Mouse (Mus musculus) forelimb bud, embryonic 11.5 days (tissue): ENCODE measurements at regions not wholly inside any gene's neighbourhood (a gene's known extent, or its start where the extent isn't known, plus 50 kb on each side); places are given as distances from the start of the nearest gene placed in this dataset.
"Not testable (repeated sequence)": the region's sequence is repeated elsewhere in the genome, so short reads cannot be mapped to it uniquely, and the experiment has no call there.

ENCODE experiments used
- DNase-seq: peaks from one replicate; pipeline ENCODE4 v3.0.0-alpha.2; 2012; ENCODE audit warnings: low read depth, low spot score

DNA sequence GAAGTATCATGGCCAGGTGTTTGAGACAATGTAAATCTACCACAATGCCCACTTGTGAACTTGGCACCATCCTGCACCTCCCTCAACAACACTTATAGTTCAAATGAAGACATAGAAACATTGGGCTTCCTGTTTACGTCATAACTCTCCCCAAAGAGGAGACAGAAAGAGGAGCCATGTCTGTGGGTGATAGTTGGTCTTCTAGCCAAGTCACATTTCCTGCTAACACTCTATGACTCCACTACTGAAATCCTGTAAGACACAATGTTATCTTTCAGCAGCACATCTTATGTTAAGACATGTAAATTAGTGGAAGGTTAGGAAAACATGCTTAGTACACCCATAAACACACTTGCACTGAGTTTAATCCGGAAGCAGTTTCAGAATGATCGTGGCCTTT is 451.4 kb downstream of the Dad1 start:
- no peak for DNase-seq

DNA sequence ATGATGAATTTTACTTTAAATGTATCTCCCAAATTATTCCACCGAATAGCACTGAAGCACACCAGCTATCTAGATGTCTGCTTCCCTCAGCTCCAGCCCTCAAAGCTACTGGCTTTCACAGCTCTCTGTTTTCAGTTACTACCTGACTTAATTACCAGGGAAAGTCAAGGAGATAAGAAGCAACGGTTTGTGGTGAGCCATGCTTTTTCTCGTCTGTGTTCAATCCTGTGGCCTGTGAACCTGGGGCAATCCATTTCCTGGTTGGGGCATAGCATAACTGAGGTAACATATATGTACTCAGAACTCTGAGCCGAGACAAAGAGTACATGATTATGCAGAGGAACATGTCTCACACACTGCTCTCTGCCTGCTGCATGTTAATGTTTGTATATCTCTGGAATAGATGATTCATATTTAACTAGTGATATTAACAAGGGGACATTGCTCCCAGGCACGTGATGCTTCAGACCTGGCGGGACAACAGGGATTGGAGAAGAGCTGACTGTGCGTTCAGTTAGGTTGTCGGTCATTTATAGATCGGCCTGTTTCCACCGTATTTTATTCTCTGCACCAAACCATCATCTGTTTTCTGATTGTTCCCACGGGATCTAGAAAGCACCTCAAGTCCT is 453.3 kb downstream of the Dad1 start:
- DNase-seq: no peak

DNA sequence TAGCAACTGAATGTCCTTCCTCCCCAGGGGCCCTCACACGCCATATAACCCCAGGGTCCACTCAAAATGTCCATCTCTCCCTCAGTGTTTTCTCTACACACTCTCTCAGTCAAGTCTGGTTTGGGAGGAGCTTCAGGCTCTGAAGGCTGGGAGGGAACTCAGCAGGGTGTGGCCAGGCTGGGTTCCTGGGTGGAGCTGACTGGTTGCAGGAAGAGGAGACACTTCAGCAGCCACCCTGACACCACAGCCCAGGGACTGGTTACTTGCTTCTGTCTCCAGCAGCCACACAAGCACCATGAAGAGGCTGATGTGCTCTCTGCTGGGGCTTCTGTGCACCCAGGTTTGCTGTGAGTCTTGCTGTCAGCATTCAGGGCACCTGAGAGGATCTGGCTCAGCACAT is 458.7 kb downstream of the Dad1 start:
- DNase-seq: not testable (repeated sequence)

GRCm38 (mm10) chr14:53794527-53794926 is 459.4 kb downstream of the Dad1 start:
- no peak for DNase-seq

GRCm38 (mm10) chr14:53792432-53792831 is 461.5 kb downstream of the Dad1 start:
- not testable (repeated sequence) for DNase-seq

DNA sequence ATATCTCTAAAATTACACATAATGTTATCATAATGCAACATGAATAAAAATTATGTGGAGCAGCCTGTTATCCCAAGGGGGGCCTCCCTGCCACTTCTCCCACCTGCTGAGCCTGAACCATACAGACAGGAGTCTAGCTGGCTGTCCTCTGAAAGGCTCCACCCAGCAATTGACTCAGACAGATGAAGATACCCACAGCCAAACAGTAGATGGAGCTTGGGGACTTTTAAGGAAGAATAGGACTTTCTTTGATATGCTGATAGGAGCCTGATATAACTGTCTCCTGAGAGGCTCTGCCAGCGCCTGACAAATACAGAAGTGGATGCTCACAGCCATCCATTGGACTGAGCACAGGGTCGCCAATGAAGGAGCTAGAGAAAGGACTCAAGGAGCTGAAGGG is 468.4 kb downstream of the Dad1 start:
- not testable (repeated sequence) for DNase-seq

DNA sequence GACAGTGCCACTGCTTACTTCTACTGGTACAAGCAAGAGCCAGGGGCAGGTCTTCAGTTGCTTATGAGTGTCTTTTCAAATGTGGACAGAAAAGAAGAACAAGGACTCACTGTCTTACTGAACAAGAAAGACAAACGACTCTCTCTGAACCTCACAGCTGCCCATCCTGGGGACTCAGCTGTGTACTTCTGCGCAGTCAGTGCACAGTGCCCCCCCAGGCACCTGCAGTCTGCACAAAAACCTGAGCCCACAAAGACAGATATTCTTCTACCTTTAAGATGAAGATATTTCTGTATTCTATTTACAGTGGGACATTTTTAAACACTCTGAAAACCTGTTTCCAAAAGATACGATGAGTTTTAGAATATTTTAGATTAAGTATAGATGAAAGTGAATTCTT is 476.5 kb downstream of the Dad1 start:
- no peak for DNase-seq

GRCm38 (mm10) chr14:53776717-53777116 is 477.2 kb downstream of the Dad1 start:
- not testable (repeated sequence) for DNase-seq

DNA sequence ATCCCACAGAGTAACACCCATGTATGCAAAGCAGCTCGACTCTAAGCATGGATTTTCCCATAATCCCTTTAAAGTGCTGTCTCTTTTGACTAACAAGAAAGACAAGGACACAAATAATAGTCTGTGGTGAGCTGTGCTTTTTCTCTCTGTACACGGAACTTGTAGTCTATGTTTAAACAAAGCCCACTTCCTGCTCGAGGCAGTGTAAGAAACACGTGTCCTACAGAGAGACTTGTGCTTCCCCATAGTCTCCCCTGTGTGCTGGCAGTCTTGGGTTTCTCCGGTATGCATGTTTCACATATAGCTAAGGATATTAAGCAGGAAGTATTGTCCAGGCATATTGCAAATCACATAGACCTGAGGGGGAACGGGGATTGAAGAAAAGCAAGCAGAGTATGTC is 487.4 kb downstream of the Dad1 start:
- DNase-seq: not testable (repeated sequence)

DNA sequence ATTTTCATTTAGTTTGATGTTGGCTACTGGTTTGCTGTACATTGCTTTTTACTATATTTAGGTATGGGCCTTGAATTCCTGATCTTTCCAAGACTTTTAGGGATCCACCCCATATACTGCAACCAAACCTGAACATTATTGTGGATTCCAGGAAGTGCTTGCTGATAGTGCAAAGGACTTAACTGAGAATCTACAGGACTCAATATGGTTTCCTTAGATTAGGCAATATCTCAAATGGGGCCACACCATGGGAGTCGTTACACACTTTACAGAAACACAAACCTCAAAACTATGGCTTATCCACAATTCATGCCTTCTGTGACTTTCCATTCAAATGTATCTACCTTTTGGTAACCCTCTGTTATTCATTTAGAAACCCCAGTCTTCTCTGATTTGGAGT is 488.0 kb downstream of the Dad1 start:
- DNase-seq: not testable (repeated sequence)

DNA sequence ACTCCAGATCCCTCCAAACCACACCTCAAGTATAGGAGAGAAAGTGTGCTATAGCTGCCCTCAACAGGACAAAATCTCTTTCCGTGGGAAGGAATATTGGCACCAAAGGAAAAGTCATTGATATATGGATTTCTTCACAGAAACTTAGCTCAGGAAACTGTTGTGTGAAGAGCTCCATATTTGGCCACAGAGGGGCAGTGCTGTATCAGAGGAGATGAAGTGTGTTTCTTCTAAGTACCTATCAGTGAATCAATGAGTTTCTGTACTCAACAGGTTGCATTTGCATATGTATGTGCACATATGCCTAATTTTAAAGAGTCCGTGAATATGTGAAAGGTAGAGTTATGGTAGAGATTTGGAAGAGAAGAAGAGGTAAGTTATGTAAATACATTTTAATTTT is 493.3 kb downstream of the Dad1 start:
- DNase-seq: not testable (repeated sequence)

GRCm38 (mm10) chr14:53757782-53758181 is 496.1 kb downstream of the Dad1 start:
- DNase-seq: not testable (repeated sequence)

GRCm38 (mm10) chr14:53757095-53757494 is 496.8 kb downstream of the Dad1 start:
- not testable (repeated sequence) for DNase-seq

- no peak for DNase-seq
These were observed 503.0 kb downstream of the Dad1 start for GRCm38 (mm10) chr14:53750703-53751441.

- DNase-seq: not testable (repeated sequence)
These were observed 510.4 kb downstream of the Dad1 start for GRCm38 (mm10) chr14:53743552-53743951.

DNA sequence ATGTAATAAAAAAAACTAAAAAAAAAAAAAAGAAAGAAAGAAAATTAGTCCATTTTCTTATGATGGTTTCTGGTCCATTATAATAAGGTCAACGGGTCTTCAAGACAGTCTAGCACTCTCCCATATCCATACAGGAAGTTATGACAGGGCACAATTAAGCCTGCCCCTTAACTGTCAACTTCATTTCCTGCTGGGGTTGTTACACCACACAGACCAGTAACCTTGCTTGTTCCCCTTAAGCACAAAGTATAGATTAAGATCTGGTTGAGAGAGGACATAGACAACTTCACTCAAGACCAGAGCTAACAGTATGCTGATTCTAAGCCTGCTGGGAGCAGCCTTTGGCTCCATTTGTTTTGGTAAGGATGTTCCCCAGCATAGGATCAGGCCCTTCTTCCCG is 511.0 kb downstream of the Dad1 start:
- not testable (repeated sequence) for DNase-seq

- DNase-seq: not testable (repeated sequence)
These were observed 512.7 kb downstream of the Dad1 start for GRCm38 (mm10) chr14:53741246-53741645.

DNA sequence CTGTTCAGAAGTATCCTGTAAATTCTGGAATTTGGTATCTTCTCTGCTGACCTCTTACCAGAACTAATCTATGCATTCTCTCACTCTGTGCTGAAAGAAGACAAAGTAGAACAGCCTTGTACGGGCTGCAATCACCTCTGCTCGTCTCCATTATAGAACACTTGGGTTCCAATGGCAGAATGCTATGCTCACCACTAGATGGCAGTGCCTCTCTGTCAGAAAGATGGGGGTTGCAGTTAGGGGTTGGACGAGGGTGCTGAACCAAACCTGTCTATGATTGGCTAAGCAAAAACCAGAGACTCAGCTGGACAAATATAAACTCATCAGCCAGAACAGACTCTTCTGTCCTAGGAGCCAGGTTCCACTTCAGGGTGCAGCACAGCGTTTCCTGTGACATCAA is 515.9 kb downstream of the Dad1 start:
- not testable (repeated sequence) for DNase-seq

DNA sequence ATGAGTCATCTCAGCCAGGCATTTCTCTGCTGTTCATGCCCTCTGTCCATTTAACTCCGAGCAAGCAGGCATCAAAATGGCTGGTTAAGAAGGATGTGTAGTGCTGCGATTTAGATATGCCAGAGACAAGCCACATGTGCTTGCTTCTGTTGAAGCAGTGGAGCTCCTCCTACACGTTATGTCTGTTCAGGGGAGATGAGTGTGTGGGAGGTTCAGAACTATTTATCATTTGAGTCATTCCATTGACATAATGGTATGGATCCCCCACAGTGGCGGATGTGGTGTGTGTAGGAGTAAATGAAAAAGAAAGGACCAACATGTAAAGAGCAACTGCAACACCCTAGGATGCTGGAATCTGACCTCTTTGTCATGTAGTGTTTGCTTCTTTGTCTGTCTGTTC is 517.6 kb downstream of the Dad1 start:
- DNase-seq: not testable (repeated sequence)

DNA sequence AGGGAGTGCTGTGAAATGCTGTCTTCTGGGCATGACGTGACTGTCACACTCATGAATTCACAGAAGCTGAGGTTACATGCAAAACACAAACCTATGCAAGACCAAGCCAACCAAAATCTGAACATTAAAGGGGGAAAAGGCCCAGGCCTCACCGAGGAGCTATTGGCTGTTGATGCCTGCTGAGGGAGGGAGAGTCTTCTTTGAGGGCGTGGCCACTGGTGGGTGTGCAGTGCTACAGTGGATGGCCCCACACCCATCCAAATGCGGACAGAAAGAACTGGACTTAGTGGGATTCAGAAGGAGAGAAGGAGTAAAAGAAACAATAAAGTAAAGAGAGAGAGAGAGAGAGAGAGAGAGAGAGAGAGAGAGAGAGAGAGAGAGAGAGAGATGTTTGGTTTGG is 522.3 kb downstream of the Dad1 start:
- DNase-seq: not testable (repeated sequence)

- DNase-seq: not testable (repeated sequence)
These were observed 524.0 kb downstream of the Dad1 start for GRCm38 (mm10) chr14:53729877-53730276.

DNA sequence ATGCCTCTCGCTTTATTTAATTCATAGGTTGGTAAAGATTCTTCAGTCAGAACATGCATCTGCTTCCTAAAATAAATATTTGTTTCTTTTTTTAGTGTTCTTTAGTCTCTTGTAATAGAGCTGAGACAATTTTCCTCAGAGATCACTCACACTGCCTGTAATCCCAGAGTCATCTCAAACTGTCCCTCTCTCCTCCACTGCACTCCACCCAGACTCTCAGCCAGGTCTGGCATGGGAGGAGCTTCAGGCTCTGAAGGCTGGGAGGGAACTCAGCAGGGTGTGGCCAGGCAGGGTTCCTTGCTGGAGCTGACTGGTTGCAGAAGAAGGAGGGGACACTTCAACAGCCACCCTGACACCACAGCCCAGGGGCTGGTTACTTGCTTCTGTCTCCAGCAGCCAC is 524.8 kb downstream of the Dad1 start:
- DNase-seq: not testable (repeated sequence)

DNA sequence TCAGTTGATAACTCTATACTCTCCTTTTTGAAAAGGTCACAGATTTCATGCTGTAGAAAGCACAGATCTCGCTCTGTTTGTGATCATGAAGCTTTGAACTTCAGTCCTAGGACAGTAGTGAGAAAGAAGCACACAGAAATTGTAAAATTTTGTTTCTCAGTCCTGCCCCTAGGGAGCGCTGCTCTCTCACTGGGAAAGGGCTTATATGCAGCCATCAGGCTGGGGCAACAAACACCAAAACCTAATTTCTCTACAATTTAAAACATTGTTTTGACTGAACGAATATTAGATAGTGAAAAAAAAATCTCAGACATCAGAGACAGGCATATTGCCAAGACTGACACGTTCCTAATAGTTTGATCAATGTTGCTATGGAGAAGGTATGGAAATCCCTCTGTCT is 527.0 kb downstream of the Dad1 start:
- DNase-seq: not testable (repeated sequence)
